Mouse (Mus musculus) layer of hippocampus, adult 11-12 months (tissue): ENCODE measurements around the gene Dcun1d2.
"Not testable (repeated sequence)": the region's sequence is repeated elsewhere in the genome, so short reads cannot be mapped to it uniquely, and the experiment has no call there.

Source experiments
- DNase-seq: peaks from one replicate; pipeline ENCODE4 v3.0.0; 2022; ENCODE audit warnings: low spot score

Dcun1d2 gene

DNA sequence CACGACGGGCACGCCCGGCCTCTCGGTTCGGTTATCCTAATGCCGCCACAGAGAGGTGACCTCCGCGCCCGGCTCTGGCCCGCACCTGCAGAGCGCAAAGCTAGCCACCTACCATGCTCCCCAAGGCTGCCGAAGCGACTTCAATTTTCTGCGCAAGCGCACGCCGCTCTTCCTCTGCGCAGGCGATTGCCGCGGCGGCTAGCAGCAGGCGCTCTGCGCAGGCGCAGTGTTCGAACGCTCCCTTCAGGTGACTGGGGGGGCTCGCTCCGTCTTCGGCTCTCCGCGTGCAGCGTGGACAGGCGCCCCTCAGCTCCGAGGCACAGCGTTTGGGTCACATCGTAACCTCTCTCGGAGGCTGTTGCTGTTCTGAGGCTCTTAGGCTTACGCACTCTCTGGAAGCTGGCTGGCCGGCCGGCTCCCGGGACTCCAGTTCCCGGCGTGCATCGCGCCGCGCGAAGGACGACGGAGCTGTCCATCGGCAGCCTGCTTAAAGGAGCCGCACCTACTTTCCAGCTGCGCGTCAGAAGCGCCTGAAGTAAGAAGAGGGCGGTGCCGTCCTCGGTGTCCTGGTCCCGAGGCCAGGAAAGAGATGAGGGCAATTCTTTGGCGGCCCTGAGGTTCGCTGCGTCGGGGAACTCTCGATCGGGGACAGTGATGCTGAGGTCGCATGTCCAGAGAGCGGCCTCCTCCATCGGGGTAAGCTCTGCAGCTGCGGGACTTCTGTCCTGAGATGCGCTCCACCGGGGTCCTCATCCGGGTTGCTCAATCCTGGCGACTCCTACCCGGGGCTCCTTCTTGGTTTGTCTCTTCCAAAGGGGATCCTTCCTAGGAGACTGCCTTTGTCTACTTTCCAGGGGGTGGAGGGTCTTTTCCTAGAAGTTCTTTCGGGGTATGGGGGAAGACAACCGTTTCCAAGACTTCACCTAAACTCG lies at the start of gene Dcun1d2, which contains the start of gene Tmco3:
Gene Dcun1d2, minus strand, starts transcription at position 440 of the 932 bp plus-strand sequence.
Gene Tmco3, plus strand, starts transcription at position 499 of the 932 bp plus-strand sequence.
- DNase-seq: peak; percentile 95

GRCm38 (mm10) chr8:13337678-13338077 lies 49.7 kb upstream of the Dcun1d2 start:
- DNase-seq: no peak

DNA sequence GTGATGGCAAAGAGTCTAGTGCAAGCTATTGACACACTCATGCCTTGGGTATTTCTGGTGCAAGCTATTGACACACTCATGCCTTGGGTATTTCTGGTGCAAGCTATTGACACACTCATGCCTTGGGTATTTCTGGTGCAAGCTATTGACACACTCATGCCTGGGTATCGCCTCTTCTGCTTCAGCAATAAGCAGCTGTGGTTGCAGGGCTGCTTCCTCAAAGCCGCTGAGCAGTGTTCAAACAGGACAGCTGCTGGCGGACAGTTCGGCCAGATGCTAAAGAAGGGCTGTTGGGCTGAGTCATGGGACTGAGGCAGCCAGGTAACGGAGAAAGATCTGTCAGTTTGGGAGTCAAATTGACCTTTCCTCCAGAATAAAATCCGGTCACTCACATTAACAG lies 49.3 kb upstream of the Dcun1d2 start:
- DNase-seq: not testable (repeated sequence)

DNA sequence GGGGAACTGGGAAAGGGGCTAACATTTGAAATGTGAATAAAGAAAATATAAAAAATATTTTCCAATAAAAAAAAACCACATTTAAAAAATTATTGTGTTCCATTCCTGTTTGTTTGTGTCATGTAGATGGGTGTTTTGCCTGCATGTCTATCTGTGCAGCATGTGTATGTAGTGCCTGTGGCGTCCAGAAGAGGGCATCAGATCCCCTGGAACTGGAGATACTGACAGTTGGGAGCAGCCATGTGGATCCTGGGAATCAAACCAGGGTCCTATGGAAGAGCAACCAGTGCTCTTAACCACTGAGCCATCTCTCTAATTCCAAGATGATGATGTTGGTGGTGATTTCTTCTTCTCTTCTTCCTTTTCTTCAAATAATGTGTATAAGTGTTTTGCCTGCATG lies 46.7 kb upstream of the Dcun1d2 start:
- no peak for DNase-seq

DNA sequence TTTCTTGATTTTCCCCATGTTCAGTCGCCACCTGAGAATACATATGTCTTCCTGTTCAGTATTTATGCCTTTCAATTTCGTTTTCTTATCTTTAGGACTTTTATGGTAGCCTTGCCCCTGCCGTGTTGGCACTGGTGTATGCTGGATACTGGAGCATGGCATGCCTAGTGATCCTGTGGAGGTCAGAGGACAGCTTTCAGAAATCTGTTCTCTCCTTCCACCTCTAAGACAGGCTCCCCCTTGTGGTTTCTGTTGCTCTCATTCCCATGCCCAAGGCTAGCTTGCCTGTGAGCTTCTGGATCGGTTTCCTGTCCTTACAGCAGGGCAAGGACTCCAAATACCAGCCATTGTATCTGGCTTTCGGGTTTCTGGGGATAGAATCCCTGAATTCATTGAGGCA lies 38.7 kb upstream of the Dcun1d2 start:
- DNase-seq: no peak

DNA sequence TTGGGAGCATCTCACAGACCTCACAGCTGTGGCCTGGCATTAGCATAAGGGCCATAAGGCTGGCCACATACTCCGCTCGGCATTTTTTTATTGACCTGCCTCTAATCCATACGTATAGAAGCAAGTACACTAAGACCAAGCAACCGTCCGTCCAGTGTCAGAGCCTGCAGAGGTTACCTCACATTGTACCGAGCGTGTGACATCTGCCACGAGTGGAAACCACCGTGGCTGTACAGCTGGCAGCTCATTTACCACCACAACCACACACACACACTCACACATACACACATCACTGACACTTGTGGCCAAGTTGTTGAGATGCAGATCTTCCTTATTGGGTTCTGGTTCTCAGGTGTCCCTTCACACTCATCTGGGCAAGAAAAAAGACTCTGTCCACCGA lies 28.7 kb upstream of the Dcun1d2 start:
- DNase-seq: no peak

DNA sequence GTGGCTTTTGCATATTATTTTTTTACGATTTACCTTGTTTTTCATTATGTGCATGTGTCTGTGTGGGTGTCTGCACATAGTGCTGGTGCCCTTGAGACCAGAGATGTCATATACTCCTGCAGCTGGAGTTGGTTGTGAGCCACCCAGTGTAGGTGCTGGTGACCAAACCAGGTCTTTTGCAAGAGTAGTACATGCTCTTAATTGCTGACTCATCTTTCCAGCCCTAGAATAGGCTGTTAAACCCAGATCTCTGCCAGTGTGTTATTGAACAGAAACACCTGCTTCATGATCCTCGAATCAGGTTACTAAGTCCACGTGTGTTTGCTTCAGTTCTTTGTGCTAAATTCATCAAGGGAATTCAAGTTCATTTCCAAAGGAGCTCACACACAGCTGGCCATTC lies 27.0 kb upstream of the Dcun1d2 start:
- no peak for DNase-seq

DNA sequence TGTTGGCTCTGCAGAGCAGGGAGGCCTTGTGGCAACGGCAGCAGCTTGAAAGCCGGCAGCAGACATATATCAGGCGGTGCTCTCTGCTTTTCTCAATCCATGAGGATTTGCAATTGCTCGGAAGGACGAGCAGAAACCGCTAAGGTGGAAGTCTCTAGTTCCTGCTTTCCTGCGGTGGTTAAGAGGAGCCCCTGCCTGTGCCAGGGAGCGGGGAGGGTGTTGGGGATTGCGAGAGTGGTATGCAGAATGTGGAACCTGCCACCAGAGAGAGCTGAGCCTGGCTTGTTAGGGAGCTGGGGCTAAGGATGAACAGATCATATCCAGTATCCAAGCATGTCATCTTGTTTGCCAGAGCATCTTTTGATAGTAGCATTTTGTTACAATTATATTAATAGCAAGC lies 19.0 kb upstream of the Dcun1d2 start:
- DNase-seq: no peak

DNA sequence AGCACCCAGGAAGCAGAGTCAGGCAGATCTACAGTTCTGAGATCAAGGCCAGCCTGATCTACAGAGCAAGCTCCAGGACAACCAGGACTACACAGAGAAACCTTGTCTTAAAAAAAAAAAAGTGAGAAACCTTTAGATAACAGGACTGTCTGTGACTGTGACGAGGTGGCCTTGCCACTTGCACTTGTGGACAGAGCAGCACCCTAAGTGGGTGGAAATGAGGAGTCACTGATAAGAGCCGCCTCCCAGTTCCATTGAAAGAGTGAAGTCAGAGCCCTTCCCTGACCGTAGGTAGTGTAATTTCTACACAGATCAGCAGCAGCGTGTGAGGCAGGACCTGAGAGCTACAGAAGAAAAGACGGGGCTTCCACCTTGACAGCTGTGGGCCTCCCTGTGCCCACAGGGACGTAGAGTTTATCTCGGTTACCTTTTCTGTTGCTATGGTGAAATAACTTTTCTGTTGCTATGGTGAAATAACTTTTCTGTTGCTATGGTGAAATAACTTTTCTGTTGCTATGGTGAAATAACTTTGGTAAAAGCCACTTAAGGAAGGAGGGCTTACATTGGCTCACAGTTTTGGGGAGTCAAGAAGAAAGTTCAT lies 18.5 kb upstream of the Dcun1d2 start:
- no peak for DNase-seq

DNA sequence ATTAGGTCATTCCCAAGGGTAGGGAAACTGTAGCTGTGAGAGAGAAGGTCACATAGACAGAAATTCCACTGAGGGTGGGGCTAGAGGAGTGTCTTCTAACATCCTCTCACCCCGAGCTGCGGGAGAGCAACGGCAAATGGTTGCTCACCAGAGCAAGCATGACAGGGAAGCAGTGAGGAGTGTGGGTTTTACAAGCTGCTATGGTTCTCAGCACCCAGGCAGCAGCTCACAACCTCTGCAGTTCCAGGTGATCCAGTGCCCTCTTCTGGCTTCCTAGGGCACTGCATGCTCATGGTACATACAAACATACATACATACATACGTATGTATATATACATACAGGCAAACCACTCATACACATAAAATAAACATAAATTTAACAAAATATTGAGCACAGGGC lies 18.0 kb upstream of the Dcun1d2 start:
- DNase-seq: no peak

DNA sequence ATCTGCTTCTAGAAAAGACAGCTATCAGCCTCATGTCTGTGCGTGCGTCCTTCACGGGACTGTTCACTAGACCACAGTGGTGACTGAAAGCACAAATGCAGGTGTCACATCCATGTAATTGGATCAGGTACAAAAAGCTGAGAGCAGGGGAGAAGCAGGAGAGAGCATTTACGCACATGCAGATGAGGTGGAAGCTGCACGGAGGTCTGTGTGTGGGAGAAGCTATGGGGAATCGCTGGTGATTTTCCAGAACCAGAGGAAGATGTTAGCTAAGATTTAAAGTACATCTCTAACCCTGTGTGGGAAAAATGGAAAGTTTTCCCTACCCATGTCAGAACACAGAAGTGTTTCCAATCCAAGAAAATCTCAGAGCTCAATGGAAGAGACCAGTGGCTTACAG lies 17.5 kb upstream of the Dcun1d2 start:
- no peak for DNase-seq

- no peak for DNase-seq
Observed at GRCm38 (mm10) chr8:13301036-13301435, 13.1 kb upstream of the Dcun1d2 start.

DNA sequence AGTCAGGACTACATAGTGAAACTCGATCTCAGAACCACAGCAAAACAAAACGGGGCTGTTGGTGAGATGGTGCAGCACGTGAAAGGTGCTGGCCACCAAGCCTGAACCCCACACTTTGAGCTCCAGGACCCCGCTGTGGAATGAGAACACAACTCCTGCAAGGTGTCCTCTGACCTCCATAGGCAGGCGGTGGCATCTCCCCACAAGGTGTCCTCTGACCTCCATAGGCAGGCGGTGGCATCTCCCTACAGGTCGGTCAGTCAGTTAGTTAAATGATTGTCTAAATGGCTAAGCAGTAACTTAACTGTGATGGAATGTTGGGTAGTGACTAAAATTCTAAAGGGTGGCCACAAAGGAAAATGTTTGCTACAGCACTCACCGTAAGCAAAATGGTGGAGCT lies 11.6 kb upstream of the Dcun1d2 start:
- DNase-seq: no peak

DNA sequence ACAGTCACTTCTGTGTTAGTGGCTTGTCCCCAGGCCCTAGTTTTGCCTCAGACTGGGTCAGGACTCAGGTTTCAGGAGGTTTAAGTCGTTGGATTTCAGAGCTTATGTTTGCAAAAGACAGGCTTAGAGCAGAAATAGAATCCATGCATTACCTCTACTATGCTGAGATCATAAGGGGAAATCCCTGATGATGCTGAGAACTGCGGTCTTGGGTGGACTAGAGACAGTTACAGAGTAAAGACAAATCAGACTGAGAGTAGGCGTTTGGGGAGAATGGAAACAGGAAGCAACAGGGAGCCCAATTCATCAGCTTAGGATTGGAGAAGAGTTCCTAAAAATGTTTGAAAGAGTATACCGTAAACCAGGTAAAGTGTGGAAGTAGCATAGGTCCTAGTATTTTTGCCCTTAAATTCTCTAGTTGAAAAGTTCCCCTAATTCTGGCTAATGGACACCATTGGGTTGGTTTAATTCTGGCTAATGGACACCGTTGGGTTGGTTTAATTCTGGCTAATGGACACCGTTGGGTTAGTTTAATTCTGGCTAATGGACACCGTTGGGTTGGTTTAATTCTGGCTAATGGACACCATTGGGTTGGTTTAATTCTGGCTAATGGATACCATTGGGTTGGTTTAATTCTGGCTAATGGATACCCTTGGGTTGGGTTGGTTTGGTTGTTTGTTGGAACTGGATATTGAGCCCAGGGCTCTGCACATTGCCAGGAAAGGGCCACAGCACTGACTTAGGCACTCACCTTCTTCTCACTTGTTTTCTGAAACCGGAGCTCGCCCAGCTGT lies 5.9 kb upstream of the Dcun1d2 start:
- no peak for DNase-seq

DNA sequence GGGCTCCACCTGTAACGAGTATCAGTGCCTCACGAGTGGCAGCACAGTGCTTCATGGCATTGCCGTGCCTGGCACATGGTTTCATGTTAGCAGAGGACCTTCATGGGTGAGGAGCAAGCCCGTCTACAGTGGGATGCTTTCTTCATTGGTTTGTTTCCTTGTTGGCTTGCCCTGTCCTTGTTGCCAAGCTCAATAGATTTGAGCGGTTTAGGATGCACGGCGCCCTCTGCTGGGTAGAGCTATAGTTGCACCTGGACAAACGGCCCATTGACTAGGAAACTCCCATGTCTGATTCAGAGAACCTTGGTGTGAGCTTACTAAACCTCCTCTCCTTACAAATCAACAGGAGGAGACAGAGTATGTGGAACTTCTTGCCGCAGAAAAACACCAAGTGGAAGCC lies 4.4 kb upstream of the Dcun1d2 start:
- peak; percentile 78 for DNase-seq

- no peak for DNase-seq
Observed at GRCm38 (mm10) chr8:13288646-13289045, 715 bp upstream of the Dcun1d2 start.

GRCm38 (mm10) chr8:13287304-13287691 lies 633 bp downstream of the Dcun1d2 start:
- peak; percentile 81 for DNase-seq

DNA sequence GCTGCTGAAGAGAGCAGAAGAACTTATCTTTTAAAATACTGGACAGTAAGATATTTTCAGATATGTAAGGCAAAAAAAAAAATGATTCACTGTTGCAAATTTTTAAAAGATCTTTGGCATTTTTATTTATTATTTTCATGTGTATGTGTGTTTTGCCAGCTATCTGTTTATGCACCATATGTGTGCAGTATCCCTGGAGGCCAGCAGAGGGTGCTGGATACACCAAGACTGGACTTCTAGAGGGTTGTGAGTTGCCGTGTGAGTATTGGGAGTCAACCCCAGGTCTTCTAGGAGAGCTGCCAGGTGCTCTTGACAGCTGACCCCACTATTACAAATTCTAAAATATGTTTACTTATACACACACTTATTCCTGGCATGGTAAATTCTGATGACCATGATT lies 4.7 kb downstream of the Dcun1d2 start:
- no peak for DNase-seq

DNA sequence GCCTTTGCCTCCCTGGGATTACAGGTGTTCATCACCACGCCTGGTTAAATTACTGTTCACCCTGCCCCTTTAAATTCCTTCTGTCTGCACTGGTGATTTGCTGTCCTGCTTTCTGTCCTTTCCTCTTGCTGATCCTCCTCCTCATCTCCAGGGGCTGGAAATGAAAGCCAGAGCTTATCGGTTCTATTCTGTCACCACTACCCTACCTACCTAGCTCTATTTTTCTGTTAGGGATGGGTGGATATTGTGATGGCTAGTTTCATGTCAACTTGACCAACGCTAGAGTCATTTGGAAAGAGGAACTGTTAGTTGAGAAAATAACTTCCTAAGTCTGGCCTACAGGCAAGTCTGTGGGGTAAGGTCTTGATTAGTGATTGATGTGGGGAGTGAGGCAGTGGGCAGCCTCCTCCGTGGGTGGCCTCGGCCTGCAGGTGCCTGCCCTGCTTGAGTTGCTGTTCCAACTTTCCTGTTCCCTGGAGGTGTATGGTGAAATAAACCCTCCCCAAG lies 10.9 kb downstream of the Dcun1d2 start:
- DNase-seq: no peak

DNA sequence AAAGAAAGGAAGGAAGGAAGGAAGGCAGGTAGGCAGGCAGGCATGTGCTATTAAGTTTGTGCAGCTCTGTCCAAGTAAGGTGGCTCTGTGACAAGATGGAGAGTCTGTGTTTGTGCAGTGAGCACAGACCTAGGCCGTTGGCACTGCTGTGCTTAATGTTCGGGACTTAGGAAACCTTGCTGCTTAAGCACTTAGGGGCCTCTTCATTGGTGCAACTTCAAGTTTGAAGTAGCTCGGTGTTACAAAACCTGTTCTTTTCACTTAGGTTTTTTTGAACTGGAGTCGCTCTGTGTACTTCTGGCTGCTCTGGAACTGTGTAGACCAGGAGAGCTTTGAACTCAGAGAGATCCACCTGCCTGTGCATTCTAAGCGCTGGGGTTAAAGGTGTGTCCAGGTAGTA lies 15.1 kb downstream of the Dcun1d2 start:
- DNase-seq: no peak

GRCm38 (mm10) chr8:13267566-13267965 lies 20.4 kb downstream of the Dcun1d2 start:
- DNase-seq: peak; percentile 23

GRCm38 (mm10) chr8:13263376-13263775 lies 24.6 kb downstream of the Dcun1d2 start:
- DNase-seq: no peak
